Mouse (Mus musculus) right cerebral cortex, adult 18-20 months (tissue): ENCODE data around the gene Adam19.
"Not testable (repeated sequence)": the region's sequence is repeated elsewhere in the genome, so short reads cannot be mapped to it uniquely, and the experiment has no call there.

Source experiments
- DNase-seq: peaks from one replicate; pipeline ENCODE4 v3.0.0; 2022; ENCODE audit warnings: mixed read lengths

The Adam19 gene

GRCm38 (mm10) chr11:46055896-46056769, at the start of gene Adam19:
Gene Adam19, plus strand, starts transcription at chr11:46055992.
- peak; percentile 53 for DNase-seq

GRCm38 (mm10) chr11:46016061-46016460, 39.7 kb upstream of the Adam19 start:
- peak; percentile 57 for DNase-seq

GRCm38 (mm10) chr11:46020246-46020645, 35.5 kb upstream of the Adam19 start:
- DNase-seq: no peak

- DNase-seq: no peak
These were observed 33.9 kb upstream of the Adam19 start for GRCm38 (mm10) chr11:46021850-46022249.

GRCm38 (mm10) chr11:46022983-46023382, 32.8 kb upstream of the Adam19 start:
- DNase-seq: no peak

GRCm38 (mm10) chr11:46025962-46026392, 29.8 kb upstream of the Adam19 start:
- DNase-seq: no peak

- DNase-seq: no peak
These were observed 27.6 kb upstream of the Adam19 start for GRCm38 (mm10) chr11:46027952-46028814.

- DNase-seq: no peak
These were observed 26.3 kb upstream of the Adam19 start for GRCm38 (mm10) chr11:46029485-46029884.

- no peak for DNase-seq
These were observed 25.8 kb upstream of the Adam19 start for GRCm38 (mm10) chr11:46030026-46030425.

GRCm38 (mm10) chr11:46031470-46031869, 24.3 kb upstream of the Adam19 start:
- DNase-seq: no peak

- no peak for DNase-seq
These were observed 22.8 kb upstream of the Adam19 start for GRCm38 (mm10) chr11:46032956-46033355.

- no peak for DNase-seq
These were observed 19.4 kb upstream of the Adam19 start for GRCm38 (mm10) chr11:46036374-46036773.

- DNase-seq: no peak
These were observed 16.9 kb upstream of the Adam19 start for GRCm38 (mm10) chr11:46038901-46039300.

- DNase-seq: peak; percentile 12
These were observed 16.5 kb upstream of the Adam19 start for GRCm38 (mm10) chr11:46039335-46039734.

GRCm38 (mm10) chr11:46040841-46041556, 14.8 kb upstream of the Adam19 start:
- DNase-seq: no peak

GRCm38 (mm10) chr11:46041607-46042267, 14.1 kb upstream of the Adam19 start:
- DNase-seq: no peak

- DNase-seq: no peak
These were observed 11.0 kb upstream of the Adam19 start for GRCm38 (mm10) chr11:46044781-46045180.

GRCm38 (mm10) chr11:46047264-46047663, 8.5 kb upstream of the Adam19 start:
- DNase-seq: no peak

- peak; percentile 50 for DNase-seq
These were observed 3.6 kb upstream of the Adam19 start, which contains the start of gene Gm12166 for GRCm38 (mm10) chr11:46052105-46052659. Gene Gm12166, minus strand, starts transcription at chr11:46052321.

GRCm38 (mm10) chr11:46053457-46053856, 2.3 kb upstream of the Adam19 start:
- DNase-seq: not testable (repeated sequence)

- no peak for DNase-seq
These were observed 1.5 kb upstream of the Adam19 start for GRCm38 (mm10) chr11:46054311-46054710.
